Mouse (Mus musculus) embryonic facial prominence, embryonic 12.5 days (tissue): Measurements from ENCODE around the gene Sh3d19. TPM values are rescaled to one million over a fixed set of nuclear protein-coding genes. Genes with fewer than 3 reads are reported as not detected.
"Not testable (repeated sequence)": the region's sequence is repeated elsewhere in the genome, so short reads cannot be mapped to it uniquely, and the experiment has no call there.

Experiments
- ATAC-seq: fragments of 200-750 bp; cut with Nextera tagmentation; 2 replicates; pipeline ENCODE4 v1.8.0; 2017; ENCODE audit not compliant: insufficient number of reproducible peaks, insufficient read depth, low FRiP score, low TSS enrichment
- H3K27ac ChIP-seq: fragments of 300-500 bp; sonication (generic); 2 replicates; pipeline ENCODE4 v1.5.1; 2016; ENCODE audit warnings: mild to moderate bottlenecking
- H3K27me3 ChIP-seq: fragments of 300-500 bp; sonication (generic); 2 replicates; pipeline ENCODE4 v1.6.1; 2016; ENCODE audit warnings: mild to moderate bottlenecking, moderate library complexity
- H3K36me3 ChIP-seq: fragments of 300-500 bp; sonication (generic); 2 replicates; pipeline ENCODE4 v1.6.1; 2016; ENCODE audit warnings: mild to moderate bottlenecking
- H3K4me1 ChIP-seq: fragments of 300-500 bp; sonication (generic); 2 replicates; pipeline ENCODE4 v1.6.1; 2016
- H3K4me2 ChIP-seq: fragments of 300-500 bp; sonication (generic); replicated peaks from 2 replicates; pipeline ENCODE4 v1.6.1; 2016; ENCODE audit warnings: mild to moderate bottlenecking, moderate library complexity
- H3K4me3 ChIP-seq: fragments of 300-500 bp; sonication (generic); 2 replicates; pipeline ENCODE4 v1.5.1; 2016; ENCODE audit warnings: mild to moderate bottlenecking
- H3K9ac ChIP-seq: fragments of 300-500 bp; sonication (generic); 2 replicates; pipeline ENCODE4 v1.6.1; 2016; ENCODE audit warnings: mild to moderate bottlenecking, moderate library complexity
- H3K9me3 ChIP-seq: fragments of 300-500 bp; sonication (generic); 2 replicates; pipeline ENCODE4 v1.6.1; 2016; ENCODE audit warnings: mild to moderate bottlenecking, moderate library complexity
- WGBS: fragments of 180-500 bp; shearing (Covaris S2); methylation state at CpG from one replicate; pipeline ENCODE4 v1.1.7; 2016; 5-methylcytosine and 5-hydroxymethylcytosine counted together
- polyA plus RNA-seq: library from polyadenylated mRNA; unstranded; fragments of >200 nt; fragmentation: Nextera tagmentation; extraction: Ambion mirVana; gene quantifications from 2 replicates; pipeline ENCODE4 v1.2.1, GENCODE M21; 2016

Sh3d19 gene
- polyA plus RNA-seq, 1 experiment from 2014 or later = 24.5 TPM

DNA sequence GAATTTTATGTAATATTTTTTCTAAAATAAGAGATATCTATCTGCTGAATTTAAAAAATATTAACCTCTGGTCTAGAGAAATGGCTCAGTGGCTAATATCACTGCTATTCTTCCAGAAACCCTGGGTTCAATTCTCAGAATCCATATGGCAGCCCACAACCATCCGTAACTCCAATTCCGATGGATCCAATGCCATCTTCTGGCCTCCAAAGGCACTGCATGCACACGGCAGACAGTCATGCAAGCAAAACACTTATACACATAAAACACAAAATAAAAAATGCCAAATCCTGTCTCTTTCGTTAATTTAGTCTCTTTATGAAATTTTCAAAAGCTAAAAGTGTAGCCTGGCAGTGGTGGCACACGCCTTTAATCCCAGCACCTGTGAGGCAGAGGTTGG, 104.7 kb downstream of the Sh3d19 start:
- Histone ChIP-seq H3K4me1 (0 out of 2 replicates have a peak, but pooled peaks cover 3% of the 10 kb centered on the region), H3K27me3 (no peaks in the 10 kb centered on the region), H3K36me3 (no peaks in the 10 kb centered on the region), H3K4me2 (no peak overlapping the region), H3K27ac (no peak overlapping the region), H3K9me3 (no peaks in the 10 kb centered on the region), H3K4me3 (no peak overlapping the region), H3K9ac (no peak overlapping the region)
- WGBS = 91% methylated on average over 5 of the region's 5 CpGs
- no peak for ATAC-seq

DNA sequence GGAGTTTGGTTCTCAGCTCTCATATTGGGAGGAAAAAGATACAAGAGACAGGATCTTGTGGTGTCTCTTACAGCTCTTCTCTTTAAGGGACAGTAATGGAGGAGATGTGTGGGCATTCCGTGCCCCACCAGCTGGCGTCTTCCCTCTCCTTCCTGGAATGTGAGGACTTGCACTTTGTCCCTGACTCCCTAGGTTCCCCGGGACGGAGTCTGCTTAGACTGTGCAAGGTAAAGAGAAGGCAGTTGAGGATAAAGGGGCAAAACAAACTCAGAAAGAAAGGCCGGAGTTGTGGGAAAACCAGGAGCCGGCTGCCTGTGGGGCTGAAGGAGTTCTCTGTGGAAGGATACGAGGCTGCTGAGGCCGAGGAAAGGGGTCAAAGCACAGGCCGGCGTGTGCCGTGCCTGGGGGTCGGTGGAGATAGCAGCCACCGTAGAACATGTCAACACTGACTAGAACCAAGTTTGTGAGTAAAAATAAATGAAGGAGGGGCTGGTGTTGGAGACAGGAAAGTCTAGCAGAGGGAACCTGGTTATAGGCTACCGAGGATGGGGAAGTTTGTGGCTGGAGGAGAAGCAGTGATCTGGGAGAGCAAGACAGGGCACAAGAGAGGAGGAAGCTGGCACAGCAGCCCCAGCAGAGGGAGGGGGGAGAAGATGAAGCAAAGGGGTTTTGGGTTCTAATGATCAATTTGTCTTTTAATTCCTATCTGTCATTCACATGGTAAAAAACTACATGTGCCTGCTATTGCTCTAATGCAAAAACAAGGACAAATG, 105.8 kb downstream of the Sh3d19 start:
- Histone ChIP-seq H3K9me3 (no peaks in the 10 kb centered on the region), H3K4me3 (no peak overlapping the region), H3K27ac (no peak overlapping the region), H3K4me2 (no peak overlapping the region), H3K9ac (no peak overlapping the region), H3K36me3 (no peaks in the 10 kb centered on the region), H3K4me1 (no peaks in the 10 kb centered on the region), H3K27me3 (no peaks in the 10 kb centered on the region)
- no peak for ATAC-seq
- 75% methylated on average over 14 of the region's 14 CpGs for WGBS

GRCm38 (mm10) chr3:86083051-86083450, 112.1 kb downstream of the Sh3d19 start:
- Histone ChIP-seq H3K4me1 (no peaks in the 10 kb centered on the region), H3K9me3 (no peaks in the 10 kb centered on the region), H3K36me3 (no peaks in the 10 kb centered on the region), H3K27ac (no peak overlapping the region), H3K4me3 (no peak overlapping the region), H3K9ac (no peak overlapping the region), H3K27me3 (no peaks in the 10 kb centered on the region), H3K4me2 (no peak overlapping the region)
- 88% methylated on average over 8 of the region's 8 CpGs for WGBS
- ATAC-seq = no peak

DNA sequence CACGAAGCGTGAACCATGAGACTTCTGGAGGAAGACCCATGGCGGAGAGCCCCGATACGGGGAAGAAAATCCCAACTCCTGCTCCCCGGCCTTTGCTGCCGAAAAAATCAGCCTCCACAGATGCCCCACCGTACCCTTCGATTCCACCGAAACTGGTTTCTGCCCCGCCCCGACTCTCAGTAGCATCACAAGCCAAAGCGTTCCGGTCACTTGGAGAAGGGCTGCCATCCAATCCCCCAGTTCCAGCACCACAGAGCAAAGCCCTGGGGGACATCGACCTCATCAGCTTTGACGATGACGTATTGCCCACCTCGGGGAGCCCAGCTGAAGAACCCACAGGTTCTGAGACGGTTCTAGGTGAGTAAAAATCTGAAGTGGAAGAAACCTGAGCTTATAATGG, 114.1 kb downstream of the Sh3d19 start:
- Histone ChIP-seq H3K27ac (no peak overlapping the region), H3K4me2 (no peak overlapping the region)
- WGBS = 93% methylated on average over 19 of the region's 19 CpGs

DNA sequence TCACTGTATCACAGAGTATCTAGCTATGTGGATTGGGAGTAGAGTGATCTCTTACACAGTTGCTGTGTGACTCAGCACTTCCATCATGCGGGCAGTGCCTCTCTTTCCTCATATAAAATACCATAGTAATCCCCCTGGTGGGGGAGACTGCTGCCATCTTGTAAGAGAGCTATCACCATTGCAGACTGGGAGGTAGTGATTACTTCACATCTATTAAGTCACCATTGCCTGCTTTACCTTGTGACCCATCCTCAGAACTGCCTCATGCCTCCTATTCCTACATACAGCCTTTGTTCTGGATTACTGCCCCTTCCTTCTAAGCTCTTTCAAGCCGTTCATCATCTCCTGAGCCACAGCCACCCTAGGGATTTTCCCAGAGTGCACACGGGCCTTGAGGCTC, 117.0 kb downstream of the Sh3d19 start:
- no peak overlapping the region for H3K4me2 ChIP-seq
- no peak overlapping the region for H3K4me3 ChIP-seq
- H3K27me3 ChIP-seq = no peaks in the 10 kb centered on the region
- no peak overlapping the region for H3K9ac ChIP-seq
- no peak for ATAC-seq
- peaks cover 6% of the 10 kb centered on the region; the same call in 1 of the 2 replicates for H3K36me3 ChIP-seq
- no peak overlapping the region for H3K27ac ChIP-seq
- peaks cover 13% of the 10 kb centered on the region for H3K4me1 ChIP-seq
- 80% methylated on average over 3 of the region's 3 CpGs for WGBS
- no peaks in the 10 kb centered on the region for H3K9me3 ChIP-seq

More for the DNA sequence above, 114.1 kb downstream of the Sh3d19 start:
- Histone ChIP-seq H3K36me3 (peaks cover 6% of the 10 kb centered on the region; the same call in 1 of the 2 replicates), H3K9me3 (no peaks in the 10 kb centered on the region), H3K4me3 (no peak overlapping the region), H3K9ac (no peak overlapping the region), H3K4me1 (no peaks in the 10 kb centered on the region), H3K27me3 (no peaks in the 10 kb centered on the region)
- ATAC-seq = no peak

GRCm38 (mm10) chr3:86093213-86093845, 122.4 kb downstream of the Sh3d19 start:
- Histone ChIP-seq H3K4me3 (no peak overlapping the region), H3K9me3 (no peaks in the 10 kb centered on the region), H3K27me3 (no peaks in the 10 kb centered on the region), H3K27ac (peak overlapping the region; percentile 78), H3K36me3 (peaks cover 6% of the 10 kb centered on the region; the same call in 1 of the 2 replicates), H3K9ac (no peak overlapping the region), H3K4me1 (peaks cover 21% of the 10 kb centered on the region), H3K4me2 (0 out of 2 replicates have a peak overlapping the region, but pooled peaks have one; percentile 9)
- 0 out of 2 replicates have a peak, but pooled peaks have one; percentile 77 for ATAC-seq
- 14% methylated on average over 6 of the region's 6 CpGs for WGBS

GRCm38 (mm10) chr3:86093907-86094306, 123.0 kb downstream of the Sh3d19 start:
- H3K27me3 ChIP-seq = no peaks in the 10 kb centered on the region
- no peak for ATAC-seq
- 49% methylated on average over 5 of the region's 5 CpGs for WGBS
- H3K4me1 ChIP-seq = peaks cover 21% of the 10 kb centered on the region
- no peaks in the 10 kb centered on the region for H3K9me3 ChIP-seq
- H3K9ac ChIP-seq = no peak overlapping the region
- no peak overlapping the region for H3K4me2 ChIP-seq
- peaks cover 2% of the 10 kb centered on the region; the same call in 1 of the 2 replicates for H3K36me3 ChIP-seq
- H3K4me3 ChIP-seq = no peak overlapping the region
- H3K27ac ChIP-seq = peak overlapping the region; percentile 78

DNA sequence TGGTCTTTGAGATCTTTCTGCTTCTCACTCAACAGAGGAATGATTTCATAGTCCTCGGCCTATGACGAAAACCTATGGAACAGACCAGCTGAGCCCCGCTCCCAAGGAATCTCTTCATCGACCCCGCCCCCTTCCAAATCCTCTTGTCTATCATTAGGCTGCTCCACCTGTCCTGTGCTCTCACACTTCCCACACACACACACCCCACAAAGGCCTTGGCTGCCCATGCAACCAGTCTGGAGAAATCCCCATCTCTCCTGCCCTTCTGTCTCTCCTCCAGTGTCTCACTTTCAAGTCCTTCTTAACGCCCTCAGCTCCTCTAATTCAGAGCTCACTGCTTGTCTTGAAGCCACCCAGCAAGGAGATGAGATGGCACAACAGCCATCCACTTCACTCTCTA, 131.0 kb downstream of the Sh3d19 start:
- no peaks in the 10 kb centered on the region for H3K9me3 ChIP-seq
- no peak overlapping the region for H3K9ac ChIP-seq
- no peak overlapping the region for H3K4me2 ChIP-seq
- H3K27ac ChIP-seq = no peak overlapping the region
- H3K4me3 ChIP-seq = no peak overlapping the region
- H3K4me1 ChIP-seq = no peaks in the 10 kb centered on the region
- no peak for ATAC-seq
- WGBS = 90% methylated on average over 6 of the region's 6 CpGs
- 0 out of 2 replicates have a peak, but pooled peaks cover 7% of the 10 kb centered on the region for H3K36me3 ChIP-seq
- H3K27me3 ChIP-seq = no peaks in the 10 kb centered on the region

- WGBS = 87% methylated on average over 17 of the region's 18 CpGs
- no peak overlapping the region for H3K4me2 ChIP-seq
- H3K9ac ChIP-seq = no peak overlapping the region
- H3K9me3 ChIP-seq = no peaks in the 10 kb centered on the region
- H3K4me1 ChIP-seq = no peaks in the 10 kb centered on the region
- no peak for ATAC-seq
- 0 out of 2 replicates have a peak, but pooled peaks cover 7% of the 10 kb centered on the region for H3K36me3 ChIP-seq
- no peak overlapping the region for H3K27ac ChIP-seq
- no peaks in the 10 kb centered on the region for H3K27me3 ChIP-seq
- H3K4me3 ChIP-seq = no peak overlapping the region
Measured at GRCm38 (mm10) chr3:86103449-86104291, 132.8 kb downstream of the Sh3d19 start.

GRCm38 (mm10) chr3:86104433-86104832, 133.5 kb downstream of the Sh3d19 start:
- H3K27ac ChIP-seq, H3K4me3 ChIP-seq, H3K9ac ChIP-seq, ATAC-seq, H3K4me2 ChIP-seq, H3K4me1 ChIP-seq, H3K9me3 ChIP-seq, H3K36me3 ChIP-seq, H3K27me3 ChIP-seq: not testable (repeated sequence)
- 91% methylated on average over 7 of the region's 7 CpGs for WGBS

- peaks cover 2% of the 10 kb centered on the region; the same call in 1 of the 2 replicates for H3K4me1 ChIP-seq
- no peaks in the 10 kb centered on the region for H3K36me3 ChIP-seq
- no peak overlapping the region for H3K4me3 ChIP-seq
- no peak for ATAC-seq
- H3K27me3 ChIP-seq = no peaks in the 10 kb centered on the region
- no peak overlapping the region for H3K9ac ChIP-seq
- no peak overlapping the region for H3K4me2 ChIP-seq
- H3K27ac ChIP-seq = no peak overlapping the region
- H3K9me3 ChIP-seq = no peaks in the 10 kb centered on the region
- WGBS = 84% methylated on average over 4 of the region's 4 CpGs
Measured at GRCm38 (mm10) chr3:86104909-86105308, 134.0 kb downstream of the Sh3d19 start.
